8 mouse cellular contexts compared by ENCODE assay signal in the genomic region with DNA sequence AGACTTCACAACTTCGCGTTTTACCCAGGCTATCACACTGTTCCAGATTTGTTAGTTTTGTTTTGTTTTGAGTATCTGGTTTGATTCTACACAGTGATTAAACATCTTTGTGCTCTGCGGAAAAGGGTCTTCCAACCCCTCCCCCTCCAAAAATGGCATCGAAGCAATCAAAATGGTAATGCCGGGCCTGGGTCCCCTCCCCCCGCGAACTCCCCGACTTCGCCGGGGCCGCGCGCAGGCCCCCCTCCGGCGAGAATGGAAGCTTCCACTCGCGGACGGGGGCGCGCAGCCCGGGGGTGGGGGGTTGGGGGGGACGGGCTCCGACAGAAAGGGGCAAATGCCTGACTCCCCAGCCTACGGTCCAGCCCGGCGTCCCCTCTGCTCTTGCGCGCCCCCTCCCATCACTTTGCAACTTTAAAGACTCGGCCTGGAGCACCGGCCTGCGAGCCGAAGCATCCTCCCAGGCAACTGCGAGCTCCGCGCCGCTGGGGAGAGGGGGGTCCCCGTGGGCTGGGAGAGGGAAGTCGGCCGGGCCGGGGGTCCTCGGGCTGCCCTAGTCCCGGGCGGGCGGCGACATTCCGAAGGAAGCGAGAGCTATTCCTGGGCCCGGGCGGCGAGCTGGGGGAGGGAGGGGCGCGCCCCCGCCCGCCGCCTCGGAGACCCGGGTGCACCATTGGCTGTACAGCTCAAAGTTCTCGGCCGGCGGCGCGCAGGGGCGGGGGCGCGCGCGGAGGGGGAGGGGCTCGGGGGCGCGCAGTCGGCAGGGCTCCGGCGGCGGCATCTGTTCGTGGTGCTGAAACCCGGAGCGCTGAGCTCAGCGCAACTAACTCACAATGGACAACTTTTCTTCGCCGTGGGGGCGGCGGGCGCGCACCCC. TPM values are rescaled to one million over a fixed set of nuclear protein-coding genes. Genes with fewer than 3 reads are reported as not detected.
DNase-seq lines count a peak whose midpoint lies in the region; ATAC-seq lines count a peak whose summit lies in the region.

No protein-coding gene starts in this region.

- intact Hi-C loops in left cerebral cortex, postnatal 10 days (cut with DNase I), result loop anchor here (10.0 kb wide), 1 partner anchor 71 kb away; a partner anchor contains a TSS

- H3K27me3 ChIP-seq in hindbrain, embryonic 16.5 days (replicated peaks; ENCODE audit: control insufficient read depth, insufficient read depth, low read length), result no peaks in the 10 kb centered on the region

- DNase-seq in adrenal gland, adult (ENCODE audit: inconsistent age in 2 of 2, low spot score in 1 of 2), result peak; percentile 84 to 95
- DNase-seq in cerebellum, postnatal 36 days, result peak; percentile 83 to 90
- DNase-seq in gastrocnemius, adult 8-10 months (ENCODE audit: low spot score in 2 of 2), result peak; percentile 32 to 40
- peak; percentile 65 to 90 for DNase-seq in left cerebral cortex, postnatal 10 days (ENCODE audit: extremely low spot score in 1 of 2, low spot score in 2 of 2)
- DNase-seq in right cerebral cortex, postnatal 14 days, result peak; percentile 79
- no peak for DNase-seq in MN1 (ENCODE audit: low spot score)

- under 1% methylated on average over 65 of the region's 84 CpGs for WGBS in hindbrain, embryonic 16.5 days
- 1% methylated on average over 74 of the region's 84 CpGs for WGBS in macrophage (ENCODE audit: missing documents)

- no peaks in the 10 kb centered on the region for H3K79me2 ChIP-seq in macrophage (ENCODE audit: inconsistent target)

- ATAC-seq in hindbrain, embryonic 16.5 days, result peak; percentile 75

- peak overlapping the region; percentile 96 for H3K4me2 ChIP-seq in hindbrain, embryonic 16.5 days (ENCODE audit: low read length)

- H3K27ac ChIP-seq in hindbrain, embryonic 16.5 days (ENCODE audit: low read depth, low read length), result peak overlapping the region; percentile 91
- no peak overlapping the region for H3K27ac ChIP-seq in macrophage

- H3K4me1 ChIP-seq in hindbrain, embryonic 16.5 days (ENCODE audit: control insufficient read depth, insufficient read depth, low read depth, low read length), result peaks cover 33% of the 10 kb centered on the region

- no peaks in the 10 kb centered on the region for H3K9me3 ChIP-seq in hindbrain, embryonic 16.5 days (ENCODE audit: control insufficient read depth, low read length)

- H3K4me3 ChIP-seq in hindbrain, embryonic 16.5 days (ENCODE audit: low read length), result peak overlapping the region; percentile 75
- peak overlapping the region; percentile 22; the same call in 1 of the 2 replicates for H3K4me3 ChIP-seq in macrophage (ENCODE audit: inconsistent target)

- H3K9ac ChIP-seq in hindbrain, embryonic 16.5 days (ENCODE audit: low read depth, low read length), result peak overlapping the region; percentile 76

- no peaks in the 10 kb centered on the region for H3K36me3 ChIP-seq in hindbrain, embryonic 16.5 days (ENCODE audit: control insufficient read depth, insufficient read depth, low read length)
- no peaks in the 10 kb centered on the region for H3K36me3 ChIP-seq in macrophage (ENCODE audit: inconsistent target)

RNA-seq across cellular contexts. Expression of a gene that starts 2.4 kb away (rescaled TPM):
- total RNA-seq in gastrocnemius, adult 8-10 months (2022), result under 1 TPM in 3 of 4 experiments, not detected in 1; 0.19 to 0.22 (median 0.21) TPM
- polyA plus RNA-seq in hindbrain, embryonic 16.5 days (2015; fragmentation: Nextera tagmentation; extraction: Ambion mirVana), result 2.5 and 3.5 TPM in 2 replicates
- total RNA-seq in left cerebral cortex, postnatal 10 days (2021), result 1 to 10 TPM; 7.9 to 9.2 TPM
- total RNA-seq in macrophage (2018; cell fraction: chromatin; rRNA removed), result 10 to 100 TPM in 2 of 26 experiments, 1 to 10 TPM in 24; 1.1 to 10.3 (median 3.6) TPM
- total RNA-seq in macrophage (2018; cell fraction: cytosol; rRNA removed), result under 1 TPM in 22 of 26 experiments, not detected in 4; 0.03 to 0.56 (median 0.13) TPM
- 1 to 10 TPM in 17 of 26 experiments, under 1 TPM in 8, not detected in 1; 0.29 to 9.2 (median 1.4) TPM for total RNA-seq in macrophage (2018; cell fraction: nucleus; rRNA removed)
- 0.14 to 0.21 TPM (median 0.19 TPM) in 3 replicates for polyA plus RNA-seq in macrophage (2018)

Comparison
In these comparisons a context has a peak if more than half of its experiments do, and no peak if none do; other contexts are left out.
1. RNA of a gene that starts 2.4 kb away (total RNA-seq): 7.9 to 9.2 TPM in left cerebral cortex, postnatal 10 days; 0.19 to 0.22 TPM in gastrocnemius, adult 8-10 months; every median in the first group is over 4 times any median in the second.